Mouse (Mus musculus): ENCODE data around the gene Huwe1. TPM values are rescaled to one million over a fixed set of nuclear protein-coding genes. Genes with fewer than 3 reads are reported as not detected.

Gene Huwe1
- total and polyA plus RNA-seq, 2 experiments from 2014 or later: 15.4 to 73.8 TPM

- Histone ChIP-seq H3K9me3 (replicated peaks; ENCODE audit: control insufficient read depth, low read length) (no peaks in the 10 kb centered on the region), H3K4me2 (ENCODE audit: low read depth, low read length) (no peak overlapping the region), H3K27ac (ENCODE audit: low read depth) (no peak overlapping the region), H3K27me3 (ENCODE audit: control insufficient read depth, insufficient read depth, low read length) (no peaks in the 10 kb centered on the region), H3K36me3 (replicated peaks; ENCODE audit: control insufficient read depth, insufficient read depth, low read length) (peaks cover 71% of the 10 kb centered on the region), H3K4me3 (ENCODE audit: low read depth, low read length) (no peak overlapping the region), H3K4me1 (ENCODE audit: control insufficient read depth, insufficient read depth) (no peaks in the 10 kb centered on the region), H3K9ac (replicated peaks; ENCODE audit: low read depth, low read length) (no peak overlapping the region)
- DNase-seq (ENCODE audit: low spot score): no peak
- 78% methylated on average over 1 of the region's 1 CpGs for WGBS
- no peak for ATAC-seq (ENCODE audit: insufficient read depth, low read depth)
- no peak for TF ChIP-seq EP300 (IDR thresholded peaks at IDR 0.05; ENCODE audit: low read depth)
- TF ChIP-seq CTCF (IDR thresholded peaks at IDR 0.05; ENCODE audit: low read depth): no peak
Observed at GRCm38 (mm10) chrX:151910692-151911091, 110.1 kb downstream of the Huwe1 start.

- Histone ChIP-seq H3K4me1 (ENCODE audit: control insufficient read depth, insufficient read depth) (no peaks in the 10 kb centered on the region), H3K27me3 (ENCODE audit: control insufficient read depth, insufficient read depth, low read length) (no peaks in the 10 kb centered on the region), H3K27ac (ENCODE audit: low read depth) (no peak overlapping the region), H3K36me3 (replicated peaks; ENCODE audit: control insufficient read depth, insufficient read depth, low read length) (peaks cover 70% of the 10 kb centered on the region), H3K4me3 (ENCODE audit: low read depth, low read length) (no peak overlapping the region), H3K4me2 (ENCODE audit: low read depth, low read length) (no peak overlapping the region), H3K9me3 (replicated peaks; ENCODE audit: control insufficient read depth, low read length) (no peaks in the 10 kb centered on the region), H3K9ac (replicated peaks; ENCODE audit: low read depth, low read length) (no peak overlapping the region)
- ATAC-seq (ENCODE audit: insufficient read depth, low read depth) (no peak), DNase-seq (ENCODE audit: low spot score) (no peak)
- TF ChIP-seq EP300 (IDR thresholded peaks at IDR 0.05; ENCODE audit: low read depth) (no peak), CTCF (IDR thresholded peaks at IDR 0.05; ENCODE audit: low read depth) (no peak)
- WGBS: 77% methylated on average over 4 of the region's 4 CpGs
Observed at GRCm38 (mm10) chrX:151912267-151912666, 111.7 kb downstream of the Huwe1 start.

- Histone ChIP-seq H3K27ac (ENCODE audit: low read depth) (no peak overlapping the region), H3K27me3 (ENCODE audit: control insufficient read depth, insufficient read depth, low read length) (no peaks in the 10 kb centered on the region), H3K9ac (replicated peaks; ENCODE audit: low read depth, low read length) (no peak overlapping the region), H3K9me3 (replicated peaks; ENCODE audit: control insufficient read depth, low read length) (no peaks in the 10 kb centered on the region), H3K4me2 (ENCODE audit: low read depth, low read length) (no peak overlapping the region), H3K36me3 (replicated peaks; ENCODE audit: control insufficient read depth, insufficient read depth, low read length) (peaks cover 72% of the 10 kb centered on the region), H3K4me3 (ENCODE audit: low read depth, low read length) (no peak overlapping the region), H3K4me1 (ENCODE audit: control insufficient read depth, insufficient read depth) (no peaks in the 10 kb centered on the region)
- 85% methylated on average over 6 of the region's 6 CpGs for WGBS
- TF ChIP-seq EP300 (IDR thresholded peaks at IDR 0.05; ENCODE audit: low read depth) (no peak), CTCF (IDR thresholded peaks at IDR 0.05; ENCODE audit: low read depth) (no peak)
- ATAC-seq (ENCODE audit: insufficient read depth, low read depth): no peak
- no peak for DNase-seq (ENCODE audit: low spot score)
Observed at GRCm38 (mm10) chrX:151929390-151929789, 128.8 kb downstream of the Huwe1 start.

GRCm38 (mm10) chrX:151938852-151939251, 138.2 kb downstream of the Huwe1 start:
- ATAC-seq (ENCODE audit: insufficient read depth, low read depth) (no peak), DNase-seq (ENCODE audit: low spot score) (no peak)
- Histone ChIP-seq H3K9me3 (replicated peaks; ENCODE audit: control insufficient read depth, low read length) (no peaks in the 10 kb centered on the region), H3K9ac (replicated peaks; ENCODE audit: low read depth, low read length) (no peak overlapping the region), H3K4me2 (ENCODE audit: low read depth, low read length) (no peak overlapping the region), H3K4me1 (ENCODE audit: control insufficient read depth, insufficient read depth) (no peaks in the 10 kb centered on the region), H3K4me3 (ENCODE audit: low read depth, low read length) (no peak overlapping the region), H3K27ac (ENCODE audit: low read depth) (no peak overlapping the region), H3K27me3 (ENCODE audit: control insufficient read depth, insufficient read depth, low read length) (no peaks in the 10 kb centered on the region), H3K36me3 (replicated peaks; ENCODE audit: control insufficient read depth, insufficient read depth, low read length) (0 out of 2 replicates have a peak, but pooled peaks cover 5% of the 10 kb centered on the region)
- TF ChIP-seq EP300 (IDR thresholded peaks at IDR 0.05; ENCODE audit: low read depth) (no peak), CTCF (IDR thresholded peaks at IDR 0.05; ENCODE audit: low read depth) (no peak)
- 47% methylated on average over 2 of the region's 2 CpGs for WGBS

GRCm38 (mm10) chrX:151946986-151947385, 146.4 kb downstream of the Huwe1 start:
- TF ChIP-seq EP300 (IDR thresholded peaks at IDR 0.05; ENCODE audit: low read depth): no peak
- TF ChIP-seq CTCF (IDR thresholded peaks at IDR 0.05; ENCODE audit: low read depth): peak; percentile 46
- 56% methylated on average over 1 of the region's 1 CpGs for WGBS
- Histone ChIP-seq H3K27me3 (ENCODE audit: control insufficient read depth, insufficient read depth, low read length) (no peaks in the 10 kb centered on the region), H3K4me1 (ENCODE audit: control insufficient read depth, insufficient read depth) (no peaks in the 10 kb centered on the region), H3K27ac (ENCODE audit: low read depth) (no peak overlapping the region), H3K4me2 (ENCODE audit: low read depth, low read length) (no peak overlapping the region), H3K36me3 (replicated peaks; ENCODE audit: control insufficient read depth, insufficient read depth, low read length) (no peaks in the 10 kb centered on the region), H3K9me3 (replicated peaks; ENCODE audit: control insufficient read depth, low read length) (no peaks in the 10 kb centered on the region), H3K9ac (replicated peaks; ENCODE audit: low read depth, low read length) (no peak overlapping the region), H3K4me3 (ENCODE audit: low read depth, low read length) (no peak overlapping the region)
- DNase-seq (ENCODE audit: low spot score) (no peak), ATAC-seq (ENCODE audit: insufficient read depth, low read depth) (no peak)

GRCm38 (mm10) chrX:151947781-151948180, 147.2 kb downstream of the Huwe1 start:
- TF ChIP-seq EP300 (IDR thresholded peaks at IDR 0.05; ENCODE audit: low read depth): no peak
- TF ChIP-seq CTCF (IDR thresholded peaks at IDR 0.05; ENCODE audit: low read depth): no peak
- Histone ChIP-seq H3K4me3 (ENCODE audit: low read depth, low read length) (no peak overlapping the region), H3K9ac (replicated peaks; ENCODE audit: low read depth, low read length) (no peak overlapping the region), H3K36me3 (replicated peaks; ENCODE audit: control insufficient read depth, insufficient read depth, low read length) (no peaks in the 10 kb centered on the region), H3K4me2 (ENCODE audit: low read depth, low read length) (no peak overlapping the region), H3K27me3 (ENCODE audit: control insufficient read depth, insufficient read depth, low read length) (no peaks in the 10 kb centered on the region), H3K27ac (ENCODE audit: low read depth) (no peak overlapping the region), H3K4me1 (ENCODE audit: control insufficient read depth, insufficient read depth) (no peaks in the 10 kb centered on the region), H3K9me3 (replicated peaks; ENCODE audit: control insufficient read depth, low read length) (no peaks in the 10 kb centered on the region)
- ATAC-seq (ENCODE audit: insufficient read depth, low read depth): no peak
- WGBS: 59% methylated on average over 3 of the region's 3 CpGs
- DNase-seq (ENCODE audit: low spot score): no peak
